Mouse (Mus musculus): Measurements from ENCODE around the gene Plg. TPM values are rescaled to one million over a fixed set of nuclear protein-coding genes. Genes with fewer than 3 reads are reported as not detected.

Plg gene
- polyA plus RNA-seq, 1 experiment from 2014 or later = 0.15 TPM

DNA sequence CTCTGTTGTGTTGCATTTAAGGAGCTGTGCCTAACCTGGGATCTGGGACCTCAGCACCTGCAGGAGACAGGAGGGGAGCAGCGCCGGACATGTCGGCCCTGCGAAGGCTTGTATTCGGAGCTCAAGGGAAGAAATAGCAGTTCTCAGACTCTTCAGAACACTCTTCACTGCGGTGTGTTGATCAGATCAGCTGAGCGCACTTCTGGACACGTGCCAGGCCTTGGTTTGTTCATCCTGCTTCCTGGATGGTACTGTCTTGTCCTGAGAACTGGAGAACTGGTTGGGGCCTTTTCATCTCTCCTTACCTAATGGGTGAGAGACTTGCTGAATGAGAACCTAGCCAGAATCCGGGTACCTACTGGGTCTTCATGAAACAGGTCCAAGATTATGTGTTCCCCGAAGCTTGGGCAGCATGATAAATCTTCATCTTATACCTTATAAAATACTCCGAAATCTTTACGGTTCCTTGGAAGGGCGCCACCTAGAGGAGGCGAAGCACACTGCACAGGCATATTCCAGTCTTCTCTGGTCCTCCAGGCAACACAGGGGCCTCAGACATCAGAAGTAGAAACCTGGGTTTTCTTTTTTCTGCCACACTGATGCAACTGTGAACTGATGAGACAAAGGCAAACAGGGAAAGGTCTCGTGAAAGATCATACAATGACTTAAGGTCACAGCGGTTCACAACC, 42.6 kb downstream of the Plg start:
- Histone ChIP-seq H3K4me1 (ENCODE audit: control insufficient read depth, insufficient read depth, low read length) (no peaks in the 10 kb centered on the region), H3K9me3 (ENCODE audit: control insufficient read depth, low read length) (no peaks in the 10 kb centered on the region), H3K4me2 (ENCODE audit: low read depth, severe bottlenecking) (no peak overlapping the region), H3K4me3 (ENCODE audit: low read depth, low read length) (no peak overlapping the region), H3K27ac (replicated peaks; ENCODE audit: low read depth, low read length) (no peak overlapping the region), H3K9ac (ENCODE audit: low read length) (no peak overlapping the region), H3K36me3 (ENCODE audit: control insufficient read depth, insufficient read depth, low read length) (no peaks in the 10 kb centered on the region), H3K27me3 (ENCODE audit: control insufficient read depth, insufficient read depth, low read length) (no peaks in the 10 kb centered on the region)
- DNase-seq (ENCODE audit: low spot score) (no peak), ATAC-seq (ENCODE audit: insufficient number of reproducible peaks, low FRiP score, low TSS enrichment, low read depth) (no peak)
- 67% methylated on average over 16 of the region's 16 CpGs for WGBS

DNA sequence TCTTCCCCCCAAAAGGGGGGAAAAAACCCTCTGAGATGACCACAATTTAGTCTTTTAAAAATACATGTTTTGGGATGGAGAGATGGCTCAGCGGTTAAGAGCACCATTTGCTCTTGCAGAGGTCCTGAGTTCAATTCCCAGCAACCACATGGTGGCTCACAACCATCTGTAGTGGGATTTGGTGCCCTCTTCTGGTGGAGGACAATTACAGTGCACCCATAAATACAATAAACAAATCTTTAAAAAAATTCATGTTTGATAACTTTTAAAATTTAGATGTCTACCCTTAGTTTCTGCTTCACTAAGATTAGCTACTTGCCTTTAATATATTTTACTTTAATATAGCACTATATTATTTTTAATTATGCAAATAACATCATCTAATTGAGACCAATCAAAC, 43.7 kb downstream of the Plg start:
- no peaks in the 10 kb centered on the region for H3K36me3 ChIP-seq (ENCODE audit: control insufficient read depth, insufficient read depth, low read length)
- H3K9ac ChIP-seq (ENCODE audit: low read length) = no peak overlapping the region
- H3K4me2 ChIP-seq (ENCODE audit: low read depth, severe bottlenecking) = no peak overlapping the region
- no peak overlapping the region for H3K4me3 ChIP-seq (ENCODE audit: low read depth, low read length)
- 85% methylated on average over 1 of the region's 1 CpGs for WGBS
- no peaks in the 10 kb centered on the region for H3K27me3 ChIP-seq (ENCODE audit: control insufficient read depth, insufficient read depth, low read length)
- no peak for DNase-seq (ENCODE audit: low spot score)
- H3K27ac ChIP-seq (replicated peaks; ENCODE audit: low read depth, low read length) = no peak overlapping the region
- no peaks in the 10 kb centered on the region for H3K9me3 ChIP-seq (ENCODE audit: control insufficient read depth, low read length)
- no peaks in the 10 kb centered on the region for H3K4me1 ChIP-seq (ENCODE audit: control insufficient read depth, insufficient read depth, low read length)
- no peak for ATAC-seq (ENCODE audit: insufficient number of reproducible peaks, low FRiP score, low TSS enrichment, low read depth)

DNA sequence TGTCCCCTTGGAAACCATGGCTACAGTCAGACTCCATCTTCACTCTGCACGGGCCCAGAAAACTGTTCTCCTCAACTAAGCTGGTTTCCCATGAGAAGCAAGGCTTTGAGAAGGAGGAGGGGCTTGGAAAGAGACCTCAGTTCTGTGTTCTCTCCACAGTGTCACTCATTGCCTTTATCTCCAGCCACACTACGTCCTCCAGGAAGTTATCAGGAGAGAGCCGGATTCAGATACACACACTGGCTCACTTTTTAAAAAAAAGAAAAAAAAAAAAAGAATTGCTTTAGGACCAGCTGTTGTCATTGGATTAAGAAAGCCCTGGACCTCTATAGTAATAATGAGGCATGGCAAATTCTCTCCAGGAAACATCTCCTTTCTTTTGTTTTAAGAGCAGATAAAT, 48.7 kb downstream of the Plg start:
- Histone ChIP-seq H3K9me3 (ENCODE audit: control insufficient read depth, low read length) (no peaks in the 10 kb centered on the region), H3K27ac (replicated peaks; ENCODE audit: low read depth, low read length) (no peak overlapping the region), H3K36me3 (ENCODE audit: control insufficient read depth, insufficient read depth, low read length) (no peaks in the 10 kb centered on the region), H3K9ac (ENCODE audit: low read length) (no peak overlapping the region), H3K4me1 (ENCODE audit: control insufficient read depth, insufficient read depth, low read length) (peaks cover 10% of the 10 kb centered on the region), H3K4me2 (ENCODE audit: low read depth, severe bottlenecking) (no peak overlapping the region), H3K27me3 (ENCODE audit: control insufficient read depth, insufficient read depth, low read length) (no peaks in the 10 kb centered on the region), H3K4me3 (ENCODE audit: low read depth, low read length) (no peak overlapping the region)
- WGBS = 68% methylated on average over 3 of the region's 3 CpGs
- DNase-seq (ENCODE audit: low spot score) (no peak), ATAC-seq (ENCODE audit: insufficient number of reproducible peaks, low FRiP score, low TSS enrichment, low read depth) (no peak)

DNA sequence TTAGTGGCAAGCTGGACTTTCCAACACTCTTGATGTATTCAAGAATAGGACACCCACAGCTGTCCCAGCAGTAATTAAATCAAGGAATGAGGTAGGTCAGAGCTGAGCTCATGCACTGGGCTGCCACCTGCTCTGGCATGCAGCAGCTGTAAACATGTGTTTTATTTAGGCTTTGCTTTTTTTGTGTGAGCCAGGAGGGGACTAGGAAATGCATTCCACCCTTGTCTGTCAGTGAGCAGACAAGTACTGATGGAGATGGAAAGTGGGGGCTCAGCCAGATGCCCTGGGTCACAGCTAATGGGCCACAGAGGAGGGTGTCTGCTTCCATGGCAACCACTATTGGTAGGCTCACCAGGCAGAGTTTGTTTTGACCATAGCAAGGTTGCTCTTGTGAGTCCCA, 50.0 kb downstream of the Plg start:
- Histone ChIP-seq H3K36me3 (ENCODE audit: control insufficient read depth, insufficient read depth, low read length) (no peaks in the 10 kb centered on the region), H3K9ac (ENCODE audit: low read length) (no peak overlapping the region), H3K27ac (replicated peaks; ENCODE audit: low read depth, low read length) (no peak overlapping the region), H3K9me3 (ENCODE audit: control insufficient read depth, low read length) (no peaks in the 10 kb centered on the region), H3K4me3 (ENCODE audit: low read depth, low read length) (no peak overlapping the region), H3K4me2 (ENCODE audit: low read depth, severe bottlenecking) (no peak overlapping the region), H3K4me1 (ENCODE audit: control insufficient read depth, insufficient read depth, low read length) (peaks cover 10% of the 10 kb centered on the region), H3K27me3 (ENCODE audit: control insufficient read depth, insufficient read depth, low read length) (no peaks in the 10 kb centered on the region)
- peak; percentile 58 for DNase-seq (ENCODE audit: low spot score)
- ATAC-seq (ENCODE audit: insufficient number of reproducible peaks, low FRiP score, low TSS enrichment, low read depth) = peak; percentile 65; the same call in 1 of the 2 replicates

DNA sequence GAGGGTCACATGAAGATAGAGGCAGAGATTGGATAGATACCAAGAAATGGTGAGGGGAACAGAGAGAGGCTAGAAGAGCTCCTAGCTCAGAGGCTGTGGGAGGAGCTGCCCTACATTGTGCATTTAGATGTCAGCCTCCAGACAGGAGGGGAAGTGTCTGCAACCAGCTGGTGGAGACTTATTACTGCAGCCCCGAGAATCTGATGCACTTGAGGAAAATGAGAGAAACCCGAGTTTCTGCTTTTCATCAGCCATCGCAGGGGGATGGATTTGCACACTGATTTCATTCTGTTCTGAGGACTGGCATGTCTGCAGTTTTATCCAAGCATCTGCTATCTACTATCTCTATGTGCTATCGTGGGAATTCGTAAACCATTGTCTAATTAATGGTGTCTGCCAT, 53.3 kb downstream of the Plg start:
- ATAC-seq (ENCODE audit: insufficient number of reproducible peaks, low FRiP score, low TSS enrichment, low read depth) = no peak
- WGBS = 67% methylated on average over 5 of the region's 5 CpGs
- Histone ChIP-seq H3K4me1 (ENCODE audit: control insufficient read depth, insufficient read depth, low read length) (peaks cover 10% of the 10 kb centered on the region), H3K4me3 (ENCODE audit: low read depth, low read length) (no peak overlapping the region), H3K27me3 (ENCODE audit: control insufficient read depth, insufficient read depth, low read length) (no peaks in the 10 kb centered on the region), H3K4me2 (ENCODE audit: low read depth, severe bottlenecking) (no peak overlapping the region), H3K9ac (ENCODE audit: low read length) (no peak overlapping the region), H3K36me3 (ENCODE audit: control insufficient read depth, insufficient read depth, low read length) (no peaks in the 10 kb centered on the region), H3K9me3 (ENCODE audit: control insufficient read depth, low read length) (no peaks in the 10 kb centered on the region), H3K27ac (replicated peaks; ENCODE audit: low read depth, low read length) (no peak overlapping the region)
- DNase-seq (ENCODE audit: low spot score) = no peak

DNA sequence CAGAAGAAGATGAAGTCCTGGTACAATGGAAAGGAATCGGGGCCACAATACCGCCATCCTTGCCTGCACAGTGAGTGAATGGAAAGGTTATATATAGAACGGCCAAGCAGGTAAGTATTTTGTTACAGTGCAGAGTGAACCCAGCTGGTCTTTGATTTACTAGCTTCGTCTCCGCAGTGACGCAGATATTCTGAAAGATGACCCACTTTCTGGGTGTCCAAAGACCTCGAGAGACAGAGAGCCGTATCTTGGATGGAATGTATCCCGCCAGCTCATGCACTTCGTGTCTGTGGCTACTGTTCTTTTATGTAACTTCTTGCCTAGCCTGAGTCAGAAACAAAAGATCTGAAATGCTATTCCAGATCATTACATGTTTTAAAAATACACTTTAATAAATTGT, 59.4 kb downstream of the Plg start:
- whole genome bisulfite sequencing = 87% methylated on average over 10 of the region's 10 CpGs
- no peak for ATAC-seq (ENCODE audit: insufficient number of reproducible peaks, low FRiP score, low TSS enrichment, low read depth)
- no peak for DNase-seq (ENCODE audit: low spot score)
- no peak overlapping the region for H3K27ac ChIP-seq (replicated peaks; ENCODE audit: low read depth, low read length)
- H3K4me3 ChIP-seq (ENCODE audit: low read depth, low read length) = no peak overlapping the region
- no peak overlapping the region for H3K4me2 ChIP-seq (ENCODE audit: low read depth, severe bottlenecking)
- no peaks in the 10 kb centered on the region for H3K36me3 ChIP-seq (ENCODE audit: control insufficient read depth, insufficient read depth, low read length)
- H3K9ac ChIP-seq (ENCODE audit: low read length) = no peak overlapping the region
- H3K27me3 ChIP-seq (ENCODE audit: control insufficient read depth, insufficient read depth, low read length) = no peaks in the 10 kb centered on the region
- no peaks in the 10 kb centered on the region for H3K4me1 ChIP-seq (ENCODE audit: control insufficient read depth, insufficient read depth, low read length)
- no peaks in the 10 kb centered on the region for H3K9me3 ChIP-seq (ENCODE audit: control insufficient read depth, low read length)

DNA sequence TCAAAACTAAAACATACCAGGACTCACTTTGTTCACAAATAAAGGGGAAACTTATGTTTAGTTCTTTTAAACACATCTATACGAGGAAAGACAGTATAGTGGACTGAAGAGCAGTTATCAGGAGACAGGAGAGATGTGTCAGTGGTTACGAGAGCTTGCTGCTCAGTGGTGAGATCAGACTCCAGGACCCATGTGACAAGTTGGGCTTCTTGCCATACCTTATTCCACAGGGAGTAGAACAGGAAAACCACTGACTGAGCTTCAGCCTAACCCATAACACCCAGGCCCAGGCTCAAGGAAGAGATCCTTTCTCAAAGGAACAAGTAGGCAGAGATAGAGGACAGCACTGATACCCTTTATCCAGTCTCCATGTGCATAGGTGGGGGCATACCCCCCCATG, 66.2 kb downstream of the Plg start:
- DNase-seq (ENCODE audit: low spot score) (no peak), ATAC-seq (ENCODE audit: insufficient number of reproducible peaks, low FRiP score, low TSS enrichment, low read depth) (no peak)
- WGBS = 87% methylated on average over 2 of the region's 2 CpGs
- no peak overlapping the region for H3K9ac ChIP-seq (ENCODE audit: low read length)
- no peaks in the 10 kb centered on the region for H3K27me3 ChIP-seq (ENCODE audit: control insufficient read depth, insufficient read depth, low read length)
- no peaks in the 10 kb centered on the region for H3K4me1 ChIP-seq (ENCODE audit: control insufficient read depth, insufficient read depth, low read length)
- no peak overlapping the region for H3K27ac ChIP-seq (replicated peaks; ENCODE audit: low read depth, low read length)
- H3K4me2 ChIP-seq (ENCODE audit: low read depth, severe bottlenecking) = no peak overlapping the region
- no peak overlapping the region for H3K4me3 ChIP-seq (ENCODE audit: low read depth, low read length)
- no peaks in the 10 kb centered on the region for H3K36me3 ChIP-seq (ENCODE audit: control insufficient read depth, insufficient read depth, low read length)
- no peaks in the 10 kb centered on the region for H3K9me3 ChIP-seq (ENCODE audit: control insufficient read depth, low read length)

DNA sequence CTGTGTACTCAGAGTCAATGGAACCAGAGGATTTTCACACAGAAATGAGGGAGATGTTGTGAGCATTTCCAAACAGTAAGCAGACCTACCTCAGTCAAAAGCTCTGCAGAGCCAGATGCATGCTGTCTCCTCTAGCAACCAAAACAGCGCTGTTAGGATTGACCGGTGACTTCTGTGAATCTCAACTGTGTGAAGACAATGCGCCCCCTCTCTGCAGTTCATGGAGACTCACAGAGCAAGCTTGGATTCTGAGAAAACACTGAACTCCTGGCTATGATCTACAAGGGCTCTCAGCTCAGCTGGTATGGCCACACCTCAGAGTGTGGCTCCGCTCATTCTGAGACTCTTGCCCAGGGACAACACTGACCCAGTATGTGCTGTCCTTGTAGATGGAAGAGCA, 72.8 kb downstream of the Plg start:
- ATAC-seq (ENCODE audit: insufficient number of reproducible peaks, low FRiP score, low TSS enrichment, low read depth) (no peak), DNase-seq (ENCODE audit: low spot score) (no peak)
- Histone ChIP-seq H3K4me2 (ENCODE audit: low read depth, severe bottlenecking) (no peak overlapping the region), H3K27ac (replicated peaks; ENCODE audit: low read depth, low read length) (no peak overlapping the region), H3K9me3 (ENCODE audit: control insufficient read depth, low read length) (no peaks in the 10 kb centered on the region), H3K27me3 (ENCODE audit: control insufficient read depth, insufficient read depth, low read length) (no peaks in the 10 kb centered on the region), H3K4me3 (ENCODE audit: low read depth, low read length) (no peak overlapping the region), H3K9ac (ENCODE audit: low read length) (no peak overlapping the region), H3K36me3 (ENCODE audit: control insufficient read depth, insufficient read depth, low read length) (no peaks in the 10 kb centered on the region), H3K4me1 (ENCODE audit: control insufficient read depth, insufficient read depth, low read length) (no peaks in the 10 kb centered on the region)
- WGBS = 59% methylated on average over 4 of the region's 4 CpGs

DNA sequence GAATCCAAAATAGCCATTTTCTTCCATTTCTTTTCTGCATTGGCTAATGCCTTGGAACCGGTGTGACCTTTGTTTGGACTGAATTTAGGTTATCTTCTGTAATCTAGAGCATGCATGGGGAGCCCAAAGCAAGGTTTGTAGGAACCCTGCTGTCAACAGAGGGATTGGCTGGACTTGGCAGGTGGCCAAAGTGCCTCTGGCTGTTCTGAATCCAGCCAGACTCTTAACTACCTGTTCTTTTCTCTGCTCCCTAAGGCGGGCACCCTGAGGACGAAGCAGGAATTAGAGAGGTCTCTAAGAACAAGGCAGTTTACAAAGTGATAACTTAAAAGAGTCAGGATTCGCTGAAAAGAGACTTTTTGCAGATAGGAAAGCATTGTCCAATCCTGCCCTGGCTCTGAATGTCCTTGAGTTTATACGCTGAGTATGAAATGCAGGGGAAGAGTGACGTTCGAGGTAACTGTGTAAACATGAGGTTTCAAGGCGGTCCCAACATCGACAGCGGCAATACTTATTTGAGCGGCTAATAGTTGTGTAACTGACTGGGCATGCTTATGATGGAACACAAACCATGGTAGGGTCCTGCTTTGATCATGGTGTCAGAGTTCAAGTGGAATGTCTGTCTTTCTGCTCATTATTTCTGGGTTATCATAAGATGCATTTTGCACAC, 74.6 kb downstream of the Plg start:
- Histone ChIP-seq H3K4me2 (ENCODE audit: low read depth, severe bottlenecking) (no peak overlapping the region), H3K36me3 (ENCODE audit: control insufficient read depth, insufficient read depth, low read length) (no peaks in the 10 kb centered on the region), H3K27ac (replicated peaks; ENCODE audit: low read depth, low read length) (no peak overlapping the region), H3K27me3 (ENCODE audit: control insufficient read depth, insufficient read depth, low read length) (no peaks in the 10 kb centered on the region), H3K9ac (ENCODE audit: low read length) (no peak overlapping the region), H3K4me3 (ENCODE audit: low read depth, low read length) (no peak overlapping the region), H3K9me3 (ENCODE audit: control insufficient read depth, low read length) (no peaks in the 10 kb centered on the region), H3K4me1 (ENCODE audit: control insufficient read depth, insufficient read depth, low read length) (no peaks in the 10 kb centered on the region)
- no peak for ATAC-seq (ENCODE audit: insufficient number of reproducible peaks, low FRiP score, low TSS enrichment, low read depth)
- DNase-seq (ENCODE audit: low spot score) = no peak
- WGBS = 86% methylated on average over 11 of the region's 11 CpGs

Measured in limb, embryonic 11.5 days (tissue).